Mouse (Mus musculus) heart, adult 2 months (tissue): ENCODE data around the gene Aprt.

Experiments used
- CTCF ChIP-seq: fragments of 200-600 bp; IDR thresholded peaks from 2 replicates; pipeline ENCODE4 v1.8.1; 2022; ENCODE audit warnings: antibody characterized with exemption, mild to moderate bottlenecking, moderate library complexity
- EP300 ChIP-seq: fragments of 200-500 bp; IDR thresholded peaks from 2 replicates; pipeline ENCODE4 v1.6.1; 2011; ENCODE audit warnings: low read depth, low read length, control low read depth; ENCODE audit not compliant: insufficient read depth
- POLR2A ChIP-seq: fragments of 200-500 bp; IDR thresholded peaks from 2 replicates; pipeline ENCODE4 v1.6.1; 2011; ENCODE audit warnings: mild to moderate bottlenecking, low read depth, low read length, control low read depth; ENCODE audit not compliant: insufficient read depth

DNA sequence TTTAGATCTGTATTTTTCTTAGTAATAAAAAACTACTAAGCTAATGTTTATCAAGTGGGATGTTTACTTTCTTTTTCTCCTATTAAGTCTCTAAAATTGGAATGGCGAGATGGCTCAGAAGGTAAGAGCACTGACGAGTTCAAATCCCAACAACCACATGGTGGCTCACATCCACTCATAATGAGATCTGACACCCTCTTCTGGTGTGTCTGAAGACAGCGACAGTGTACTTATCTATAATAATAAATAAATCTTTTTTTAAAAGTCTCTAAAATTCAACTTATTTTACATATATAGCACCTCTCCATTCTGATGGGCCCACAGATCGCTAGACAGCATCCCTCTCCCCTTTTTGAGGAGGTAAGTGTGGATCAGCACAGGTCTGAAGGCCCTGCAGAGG lies 33.5 kb upstream of the Aprt start:
- TF ChIP-seq CTCF (0 out of 2 replicates have a peak, but pooled peaks have one; percentile 5), POLR2A (no peak), EP300 (no peak)
